Mouse (Mus musculus): Measurements from ENCODE around the gene Rab25.

Gene Rab25

GRCm38 (mm10) chr3:88526157-88527131, 21.7 kb downstream of the Rab25 start:
- peak; percentile 73 to 74 for DNase-seq (ENCODE audit: low read depth in 1 of 2, low spot score in 2 of 2)

- no peak for DNase-seq (ENCODE audit: low read depth in 1 of 2, low spot score in 2 of 2)
Observed at GRCm38 (mm10) chr3:88525021-88525420, 23.1 kb downstream of the Rab25 start.

- no peak for DNase-seq (ENCODE audit: low read depth in 1 of 2, low spot score in 2 of 2)
Observed at GRCm38 (mm10) chr3:88523027-88523426, 25.1 kb downstream of the Rab25 start.

GRCm38 (mm10) chr3:88521803-88522331, 26.2 kb downstream of the Rab25 start:
- DNase-seq (ENCODE audit: low read depth in 1 of 2, low spot score in 2 of 2), result peak; percentile 78 to 80

GRCm38 (mm10) chr3:88521156-88521555, 26.9 kb downstream of the Rab25 start:
- no peak for DNase-seq (ENCODE audit: low read depth in 1 of 2, low spot score in 2 of 2)

- DNase-seq (ENCODE audit: low read depth in 1 of 2, low spot score in 2 of 2), result no peak
Observed at GRCm38 (mm10) chr3:88520078-88520477, 28.0 kb downstream of the Rab25 start.

- no peak for DNase-seq (ENCODE audit: low read depth in 1 of 2, low spot score in 2 of 2)
Observed at GRCm38 (mm10) chr3:88518411-88518810, 29.7 kb downstream of the Rab25 start.

- DNase-seq (ENCODE audit: low read depth in 1 of 2, low spot score in 2 of 2), result no peak
Observed at GRCm38 (mm10) chr3:88516407-88516806, 31.7 kb downstream of the Rab25 start.

GRCm38 (mm10) chr3:88515095-88515386, 33.1 kb downstream of the Rab25 start:
- no peak for DNase-seq (ENCODE audit: low read depth in 1 of 2, low spot score in 2 of 2)

- no peak for DNase-seq (ENCODE audit: low read depth in 1 of 2, low spot score in 2 of 2)
Observed at GRCm38 (mm10) chr3:88514231-88515094, 33.6 kb downstream of the Rab25 start.

- peak; percentile 28 to 48 for DNase-seq (ENCODE audit: low read depth in 1 of 2, low spot score in 2 of 2)
Observed at GRCm38 (mm10) chr3:88513546-88514115, 34.5 kb downstream of the Rab25 start.

GRCm38 (mm10) chr3:88512896-88513545, 35.1 kb downstream of the Rab25 start:
- DNase-seq (ENCODE audit: low read depth in 1 of 2, low spot score in 2 of 2), result no peak

- DNase-seq (ENCODE audit: low read depth in 1 of 2, low spot score in 2 of 2), result no peak
Observed at GRCm38 (mm10) chr3:88512141-88512895, 35.8 kb downstream of the Rab25 start.

- no peak for DNase-seq (ENCODE audit: low read depth in 1 of 2, low spot score in 2 of 2)
Observed at GRCm38 (mm10) chr3:88511559-88511958, 36.5 kb downstream of the Rab25 start.

- no peak for DNase-seq (ENCODE audit: low read depth in 1 of 2, low spot score in 2 of 2)
Observed at GRCm38 (mm10) chr3:88510421-88511289, 37.4 kb downstream of the Rab25 start.

- peak; percentile 91 to 96 for DNase-seq (ENCODE audit: low read depth in 1 of 2, low spot score in 2 of 2)
Observed at GRCm38 (mm10) chr3:88509692-88510420, 38.2 kb downstream of the Rab25 start, which contains the start of gene Lmna. Lmna (minus strand) TSS chr3:88509956.

GRCm38 (mm10) chr3:88509250-88509649, 38.9 kb downstream of the Rab25 start:
- no peak for DNase-seq (ENCODE audit: low read depth in 1 of 2, low spot score in 2 of 2)

GRCm38 (mm10) chr3:88505765-88506164, 42.3 kb downstream of the Rab25 start:
- DNase-seq (ENCODE audit: low read depth in 1 of 2, low spot score in 2 of 2), result no peak

Measured in monocyte, adult 2 months (primary cell).